Mouse (Mus musculus) CH12.LX (cell line): ENCODE measurements at regions not wholly inside any gene's neighbourhood (a gene's known extent, or its start where the extent isn't known, plus 50 kb on each side); places are given as distances from the start of the nearest gene placed in this dataset.

Experiments
- CTCF ChIP-seq, 2 experiments: IDR thresholded peaks in 1 of 2; conservative IDR thresholded peaks in 1 of 2; 2 replicates each; pipeline ENCODE4 v1.5.1; 2011 to 2012; ENCODE audit warnings: low read depth in 2 of 2, low read length in 2 of 2, improper control_type of control experiment in 1 of 2, inconsistent platforms in 1 of 2, mild to moderate bottlenecking in 1 of 2, moderate library complexity in 1 of 2
- EP300 ChIP-seq: IDR thresholded peaks from 2 replicates; pipeline ENCODE4 v1.6.1; 2011; ENCODE audit warnings: low read length, improper control_type of control experiment
- GABPA ChIP-seq: IDR thresholded peaks from 2 replicates; pipeline ENCODE4 v1.6.1; 2012; ENCODE audit warnings: low read depth, low read length, improper control_type of control experiment, inconsistent platforms; ENCODE audit not compliant: insufficient replicate concordance
- MAFK ChIP-seq: IDR thresholded peaks from 2 replicates; pipeline ENCODE4 v1.6.1; 2011; ENCODE audit warnings: low read length, improper control_type of control experiment; ENCODE audit not compliant: insufficient replicate concordance
- PAX5 ChIP-seq: IDR thresholded peaks from 2 replicates; pipeline ENCODE4 v1.6.1; 2012; ENCODE audit warnings: low read length, inconsistent platforms, mixed read lengths
- POLR2A ChIP-seq: IDR thresholded peaks from 2 replicates; pipeline ENCODE4 v1.6.1; 2011; ENCODE audit warnings: low read depth, mild to moderate bottlenecking, improper control_type of control experiment, low read length
- USF1 ChIP-seq: IDR thresholded peaks from 2 replicates; pipeline ENCODE4 v1.6.1; 2014; ENCODE audit warnings: low read depth, mild to moderate bottlenecking, inconsistent platforms, low read length, improper control_type of control experiment
- ZC3H11A ChIP-seq: IDR thresholded peaks from 2 replicates; pipeline ENCODE4 v1.6.1; 2012; ENCODE audit warnings: low read depth, mild to moderate bottlenecking, inconsistent platforms, low read length, improper control_type of control experiment
- ZNF384 ChIP-seq: IDR thresholded peaks from 2 replicates; pipeline ENCODE4 v1.6.1; 2012; ENCODE audit warnings: low read depth, low read length, improper control_type of control experiment, inconsistent platforms

GRCm38 (mm10) chr15:36939153-36939552 is 68.4 kb downstream of the Zfp706 start:
- TF ChIP-seq CTCF (conservative IDR thresholded peaks at IDR 0.05 in 1 of 2, IDR thresholded peaks at IDR 0.05 in 1 of 2; ENCODE audit: low read depth in 2 of 2, low read length in 2 of 2): no peak
- TF ChIP-seq ZC3H11A: no peak
- no peak for TF ChIP-seq EP300
- TF ChIP-seq POLR2A: no peak
- no peak for TF ChIP-seq USF1
- no peak for TF ChIP-seq PAX5
- TF ChIP-seq MAFK: no peak
- no peak for TF ChIP-seq GABPA
- no peak for TF ChIP-seq ZNF384
